Mouse (Mus musculus) adrenal gland (tissue): ENCODE measurements around the gene Dapk2.

Experiments used
- intact Hi-C: fragments of 180-260 bp; cut with DNase I; formaldehyde crosslinking; loops from one replicate; pipeline ENCODE4 v1.15.1; 2025

Gene Dapk2

DNA sequence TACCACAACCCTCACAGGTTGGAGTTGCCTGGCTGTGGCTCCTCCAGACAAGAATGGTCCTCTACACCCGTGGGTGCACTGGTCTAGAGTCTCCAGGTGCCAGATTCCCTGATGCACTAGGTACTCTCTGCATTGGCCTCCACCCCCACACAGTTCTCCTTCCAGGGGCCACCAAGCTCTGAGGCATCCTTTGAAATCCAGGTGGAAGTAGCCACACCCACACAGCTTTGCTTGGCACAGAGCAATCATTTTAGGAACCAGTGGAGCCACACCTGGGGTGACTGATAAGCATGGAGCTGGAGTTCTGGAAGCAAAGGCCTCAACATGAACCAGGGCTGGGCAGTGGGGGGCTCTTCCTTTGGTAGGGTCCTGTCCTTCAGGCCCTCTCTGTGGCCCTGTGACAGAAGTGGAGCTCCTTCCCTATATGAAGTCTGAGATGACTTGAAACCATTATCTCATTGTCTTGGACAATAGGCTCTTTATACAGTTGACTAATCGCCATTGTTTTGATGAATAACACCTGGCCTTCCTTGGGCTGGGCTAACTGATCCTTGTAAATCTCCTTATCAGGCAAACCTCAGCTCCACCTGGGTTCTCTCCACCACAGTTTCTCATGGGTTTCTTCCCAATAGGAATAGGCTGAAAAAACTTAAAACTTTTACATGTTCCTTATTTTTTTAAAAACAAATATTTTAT is 70.6 kb downstream of the Dapk2 start:
- intact Hi-C loops: no loop called here

DNA sequence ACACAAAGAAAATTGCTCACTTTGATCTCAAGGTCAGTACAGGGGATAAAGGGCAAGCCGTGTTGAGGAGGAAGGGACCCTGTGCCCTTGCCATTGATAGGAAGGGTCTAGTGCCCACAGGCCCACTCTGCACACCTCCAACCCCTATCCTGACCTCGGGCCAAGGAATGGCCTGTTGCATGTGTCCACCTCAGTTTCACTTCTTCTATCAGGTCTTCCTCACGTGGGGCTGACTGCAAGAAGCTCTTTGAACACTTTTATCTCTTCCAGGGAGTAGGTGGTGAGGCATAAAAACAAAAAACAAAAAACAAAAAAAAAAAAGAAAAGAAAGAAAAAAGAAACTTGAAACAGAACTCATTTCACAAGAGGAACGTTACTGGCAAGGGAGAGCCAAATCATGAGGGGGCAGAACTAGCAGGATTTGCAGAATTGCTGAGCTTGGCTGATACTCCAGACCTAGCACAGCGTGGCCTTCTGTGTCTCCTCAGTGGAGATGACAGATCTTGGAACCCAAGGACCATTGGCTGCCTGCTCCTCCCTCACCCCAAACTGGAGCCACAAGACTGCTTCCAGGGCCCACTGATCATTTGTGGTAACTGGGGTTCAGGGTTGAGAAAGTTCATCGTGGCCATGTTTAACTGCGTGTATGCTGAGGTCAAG is 73.9 kb downstream of the Dapk2 start:
- intact Hi-C loops: no loop called here

DNA sequence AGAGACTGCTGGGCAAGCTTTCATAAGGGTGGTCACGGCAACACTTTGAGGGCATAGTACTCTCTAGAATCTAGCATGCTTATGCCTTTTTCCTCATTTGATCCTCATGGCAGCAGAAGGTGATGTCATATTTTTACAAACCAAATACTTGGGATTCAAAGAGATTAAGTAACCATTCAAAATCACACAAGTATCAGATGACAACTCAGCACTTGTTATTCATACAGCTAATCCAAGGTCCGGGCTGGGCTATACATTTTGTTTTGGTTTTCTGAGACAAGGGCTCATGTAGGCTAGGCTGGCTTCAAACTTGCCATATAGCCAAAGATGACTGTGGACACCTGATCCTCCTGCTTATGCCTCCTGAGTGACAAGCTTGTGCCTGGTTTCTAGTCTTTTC is 78.6 kb downstream of the Dapk2 start:
- intact Hi-C loops: no loop called here

DNA sequence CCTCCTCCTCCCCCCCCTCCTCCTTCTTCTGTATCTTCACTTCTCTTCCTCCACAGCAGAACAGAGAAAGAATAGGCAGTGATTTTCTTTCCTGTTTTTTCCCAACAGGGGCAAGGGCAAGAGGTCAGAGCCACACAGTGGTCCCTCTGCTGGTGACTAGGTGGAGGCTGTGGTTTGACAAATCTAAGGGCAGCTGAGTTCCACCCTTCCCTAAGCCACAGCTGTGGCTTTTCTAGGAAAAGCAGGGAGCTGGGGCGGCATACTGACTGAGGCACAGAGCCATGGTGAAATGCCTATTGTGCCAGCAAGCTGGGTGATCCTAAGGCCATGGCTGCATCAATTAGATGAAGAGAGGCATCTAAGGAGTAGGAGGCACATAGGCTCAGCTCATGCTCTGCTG is 79.7 kb downstream of the Dapk2 start:
- intact Hi-C loops: no loop called here

DNA sequence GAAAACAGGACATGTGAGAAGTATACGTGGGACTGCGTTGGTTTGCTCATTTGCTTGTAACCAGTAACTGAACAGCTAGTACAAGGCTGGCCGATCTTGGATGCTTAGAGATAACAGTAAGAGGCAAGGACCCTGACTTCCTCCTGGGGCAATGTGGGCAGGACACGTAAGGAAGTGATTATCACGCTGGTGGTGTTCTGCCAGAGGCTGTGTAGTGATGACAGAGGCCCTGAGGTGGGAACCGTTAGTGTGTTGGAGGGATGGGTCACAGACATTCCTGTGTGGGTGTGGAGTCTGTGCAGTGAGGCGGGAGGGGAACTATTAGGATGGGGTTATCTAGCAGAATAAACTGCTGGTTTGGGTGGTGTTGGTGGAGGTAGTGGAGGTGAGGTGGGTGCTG is 81.2 kb downstream of the Dapk2 start:
- intact Hi-C loops: no loop called here

DNA sequence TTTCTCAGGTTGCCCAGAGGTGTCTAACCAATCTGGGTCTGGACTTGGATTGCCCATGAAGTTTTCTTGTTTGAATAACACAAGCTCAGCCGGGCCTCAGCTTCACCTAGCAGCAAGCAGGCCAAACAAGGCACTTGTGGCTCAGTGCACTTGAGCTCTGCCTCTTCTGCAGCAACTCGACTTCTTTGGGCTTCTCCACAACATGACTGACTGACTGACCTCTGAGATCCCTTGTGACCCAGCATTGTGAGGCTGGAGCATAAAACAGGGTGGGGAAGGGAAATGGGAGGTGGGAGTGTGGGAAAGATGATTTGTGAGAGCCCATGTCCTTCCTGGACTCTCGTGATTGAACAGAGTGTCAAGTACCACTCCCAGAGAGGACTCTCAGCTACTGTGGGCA is 81.7 kb downstream of the Dapk2 start:
- intact Hi-C loops: no loop called here

DNA sequence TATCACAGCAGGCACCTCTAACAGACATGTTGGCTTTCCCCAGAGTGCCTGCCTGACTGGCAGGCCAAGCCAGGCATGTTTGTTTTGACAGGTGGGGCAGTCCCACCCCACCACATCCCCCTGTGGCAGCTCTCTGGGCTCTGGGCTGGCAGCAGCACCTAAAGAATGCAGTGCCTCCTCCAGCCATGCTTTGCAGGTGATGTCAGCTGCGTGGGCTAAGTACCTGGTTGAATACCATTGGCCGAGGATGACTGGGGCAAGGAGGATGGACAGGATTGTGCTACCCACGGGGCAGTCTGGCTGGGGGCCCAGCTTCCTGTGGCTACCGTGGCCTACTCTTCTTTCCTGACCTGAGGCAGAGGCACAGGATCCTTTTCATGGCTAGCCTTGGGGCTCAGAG is 82.5 kb downstream of the Dapk2 start:
- intact Hi-C loops: no loop called here

DNA sequence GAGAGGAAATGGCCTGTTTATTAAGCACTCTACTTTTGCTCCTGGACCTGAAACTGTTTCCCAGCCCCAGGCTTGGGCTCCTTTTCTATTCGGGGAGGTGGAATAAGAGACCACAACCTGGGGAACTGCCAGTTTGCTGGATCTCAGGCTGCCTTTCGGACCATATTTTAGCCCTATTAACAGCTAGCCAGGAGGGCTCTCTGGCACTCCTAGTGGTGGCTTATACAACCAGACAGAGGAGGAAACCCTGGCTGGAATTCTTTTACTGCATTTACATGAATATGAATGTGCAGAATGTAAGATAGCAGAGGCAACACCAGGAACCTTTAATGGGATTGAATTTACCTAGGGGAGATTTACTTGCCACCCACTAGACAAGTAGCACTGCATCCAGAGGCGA is 83.0 kb downstream of the Dapk2 start:
- intact Hi-C loops: no loop called here

DNA sequence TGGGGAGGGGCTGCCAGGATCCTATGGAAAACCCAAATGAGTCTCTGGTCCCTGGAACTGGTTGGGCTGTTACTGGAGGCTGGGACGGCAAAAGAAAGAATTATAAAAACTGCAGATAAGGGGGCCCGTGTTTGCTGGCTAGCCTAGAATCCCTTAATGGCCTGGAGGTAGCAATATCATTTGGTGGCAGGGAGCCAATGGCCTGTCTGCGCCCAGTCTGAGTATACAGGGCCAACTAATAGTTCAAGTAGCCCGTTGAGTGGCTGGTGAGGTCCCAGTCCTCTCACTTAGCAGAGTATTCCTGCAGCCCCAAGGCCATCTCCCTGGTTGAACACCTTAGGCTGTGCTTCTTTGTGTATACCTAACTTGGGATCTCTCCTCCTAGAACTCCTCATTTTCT is 83.7 kb downstream of the Dapk2 start:
- intact Hi-C loops: no loop called here

DNA sequence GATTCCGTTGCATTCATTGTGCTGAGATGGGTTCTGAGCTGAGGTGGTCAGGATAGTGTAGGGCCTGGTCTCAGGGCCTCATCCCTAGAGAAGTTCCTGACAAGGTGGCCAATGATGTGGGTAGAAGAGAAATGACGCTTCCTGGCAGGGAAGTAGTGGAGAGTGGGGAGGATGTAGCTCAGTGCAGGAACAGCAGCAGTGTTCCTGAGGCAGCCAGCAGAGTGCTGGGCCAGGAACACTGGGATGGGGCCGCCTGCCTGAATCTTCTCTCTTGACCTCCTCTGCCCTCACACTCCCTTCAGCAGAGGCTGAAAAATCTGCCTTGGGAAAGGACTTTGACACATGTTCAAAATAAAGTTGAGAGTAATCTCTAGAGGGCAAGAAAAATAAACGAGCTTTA is 85.2 kb downstream of the Dapk2 start:
- intact Hi-C loops: no loop called here

DNA sequence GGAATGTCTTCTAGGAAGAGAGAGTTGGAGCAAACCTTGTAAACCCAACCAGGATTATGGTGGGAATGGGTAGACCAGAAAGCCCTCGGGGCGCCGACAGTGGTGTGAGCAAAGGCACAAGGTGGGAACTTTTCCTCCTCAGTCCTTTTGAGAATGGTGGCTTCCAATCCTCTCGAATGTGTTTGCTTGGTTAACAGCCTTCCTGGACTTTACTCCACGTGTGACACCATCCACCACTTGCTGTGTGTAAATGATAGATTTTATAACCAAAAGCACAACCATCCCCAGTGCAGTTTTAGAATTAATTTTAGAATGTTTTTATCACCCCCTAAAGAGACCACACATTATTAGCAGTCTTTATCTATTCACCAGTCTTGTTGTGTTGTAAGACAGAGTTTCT is 86.1 kb downstream of the Dapk2 start:
- intact Hi-C loops: no loop called here

DNA sequence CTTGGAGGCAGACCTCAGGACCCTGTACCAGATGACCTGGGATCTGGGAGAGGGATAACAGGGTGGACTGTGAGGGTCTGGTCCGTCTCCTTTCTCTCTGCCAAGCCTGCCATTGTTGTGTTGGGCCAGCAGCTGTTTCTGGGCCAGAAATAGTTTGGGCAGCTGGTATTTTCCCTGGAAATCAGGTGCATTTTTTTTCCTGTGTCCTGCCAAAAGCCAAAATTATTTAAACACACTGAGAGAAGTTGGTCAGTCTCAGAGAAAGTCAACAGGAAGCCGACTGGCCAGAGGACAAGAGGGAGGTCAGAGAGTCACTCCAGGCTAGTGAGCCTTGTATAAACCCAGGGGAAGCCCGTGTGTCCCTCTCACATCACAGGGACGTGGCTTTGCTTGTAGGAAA is 87.7 kb downstream of the Dapk2 start:
- intact Hi-C loops: no loop called here

DNA sequence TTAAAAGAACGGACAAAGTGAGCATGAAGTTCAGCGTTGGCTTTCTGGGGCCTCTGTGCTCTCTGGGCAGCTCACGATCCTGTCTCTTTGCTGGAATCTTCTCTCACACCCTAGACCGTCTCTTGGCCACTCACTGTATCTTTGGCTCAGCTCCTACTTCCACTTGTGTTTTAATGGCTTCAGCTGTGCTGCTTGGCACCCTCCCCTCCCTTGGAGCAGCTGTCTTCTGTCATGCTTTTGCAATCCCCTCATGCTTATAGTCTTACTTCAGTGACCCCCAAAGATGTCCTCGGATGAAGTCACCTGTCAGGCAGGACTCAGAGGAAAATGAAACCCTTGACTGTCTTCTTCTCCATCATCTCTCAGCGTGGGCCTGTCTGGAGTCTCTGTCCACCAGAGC is 91.3 kb downstream of the Dapk2 start:
- intact Hi-C loops: no loop called here

DNA sequence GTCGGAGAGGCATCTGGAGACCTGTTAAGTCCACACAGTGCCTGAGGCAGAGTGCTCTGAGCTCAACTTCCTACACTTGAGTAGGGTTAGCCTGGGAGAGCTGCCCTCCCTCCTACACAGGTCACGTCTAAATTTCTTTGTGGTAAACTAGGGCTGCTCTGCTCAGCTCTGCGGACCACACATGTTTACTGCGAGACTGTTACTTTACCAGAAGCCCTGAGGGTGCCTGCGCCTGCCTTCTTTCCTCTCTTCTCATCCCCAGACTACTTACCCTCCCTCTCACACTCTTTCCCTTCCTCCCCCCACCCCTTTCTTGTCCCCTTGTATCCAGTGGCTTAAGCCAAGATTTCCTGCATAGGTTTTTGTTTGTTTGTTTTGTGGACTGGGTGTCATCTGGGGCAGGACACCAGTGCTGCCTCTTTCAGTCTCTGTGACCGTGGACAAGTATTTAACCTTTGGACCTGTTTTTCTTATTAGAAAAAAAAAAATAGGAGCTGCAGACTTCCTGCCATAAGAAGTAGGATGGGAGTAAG is 93.2 kb downstream of the Dapk2 start:
- intact Hi-C loops: no loop called here

DNA sequence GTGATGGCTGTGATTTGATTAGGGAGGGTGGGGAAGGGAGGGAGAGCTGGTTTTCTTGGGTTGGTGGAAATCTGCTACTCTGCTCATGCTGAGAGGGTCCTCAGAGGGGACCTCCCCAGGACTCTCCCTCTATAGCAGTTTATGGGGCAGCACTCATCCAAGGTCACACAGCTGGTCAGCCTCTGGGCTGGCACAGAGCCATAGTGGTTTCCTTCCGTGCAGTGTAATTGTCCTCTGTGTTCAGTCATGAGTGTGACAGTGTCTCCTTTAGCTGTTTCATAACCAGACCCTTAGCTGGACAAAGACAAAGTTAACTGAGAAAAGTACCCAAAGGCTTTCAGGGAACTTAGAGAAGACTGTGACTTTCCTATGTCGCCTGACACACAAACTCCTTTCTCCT is 103.7 kb downstream of the Dapk2 start:
- intact Hi-C loops: no loop called here

DNA sequence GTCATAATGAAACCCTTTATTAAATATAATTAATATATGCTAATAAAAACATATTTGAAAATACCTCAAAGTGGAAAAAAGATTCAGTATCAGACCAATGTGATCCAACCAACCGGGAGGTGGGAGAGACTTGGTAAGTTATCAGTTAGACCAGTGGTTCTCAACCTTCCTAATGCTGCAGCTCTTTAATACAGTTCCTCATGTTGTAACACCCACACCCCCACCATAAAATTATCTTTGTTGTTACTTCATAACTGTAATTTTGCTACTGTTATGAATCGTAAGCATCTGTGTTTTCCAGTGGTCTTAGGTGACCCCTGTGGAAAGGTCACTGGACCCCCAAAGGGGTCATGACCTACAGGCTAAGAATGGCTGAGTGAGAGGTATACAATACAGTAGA is 105.7 kb downstream of the Dapk2 start:
- intact Hi-C loops: no loop called here

DNA sequence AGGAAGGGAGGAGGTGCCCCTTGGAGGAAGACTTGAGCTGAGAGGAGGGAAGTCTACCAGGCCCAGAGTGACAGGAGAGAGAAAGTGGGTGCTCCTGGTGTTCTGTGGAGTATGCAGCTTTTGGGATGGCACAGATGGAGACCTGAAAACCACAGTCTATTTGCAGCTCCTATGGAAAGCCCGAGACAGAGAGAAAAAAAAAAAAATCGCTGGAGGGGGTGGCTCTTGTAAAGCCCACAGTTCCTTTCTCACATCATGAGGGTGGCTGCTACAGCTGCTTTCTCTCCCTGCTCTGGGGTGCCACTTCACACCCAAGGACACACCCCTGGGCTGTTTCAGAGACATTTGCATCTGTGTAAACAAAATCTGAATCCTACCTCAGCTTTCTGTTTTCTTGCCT is 107.6 kb downstream of the Dapk2 start:
- intact Hi-C loops: no loop called here

DNA sequence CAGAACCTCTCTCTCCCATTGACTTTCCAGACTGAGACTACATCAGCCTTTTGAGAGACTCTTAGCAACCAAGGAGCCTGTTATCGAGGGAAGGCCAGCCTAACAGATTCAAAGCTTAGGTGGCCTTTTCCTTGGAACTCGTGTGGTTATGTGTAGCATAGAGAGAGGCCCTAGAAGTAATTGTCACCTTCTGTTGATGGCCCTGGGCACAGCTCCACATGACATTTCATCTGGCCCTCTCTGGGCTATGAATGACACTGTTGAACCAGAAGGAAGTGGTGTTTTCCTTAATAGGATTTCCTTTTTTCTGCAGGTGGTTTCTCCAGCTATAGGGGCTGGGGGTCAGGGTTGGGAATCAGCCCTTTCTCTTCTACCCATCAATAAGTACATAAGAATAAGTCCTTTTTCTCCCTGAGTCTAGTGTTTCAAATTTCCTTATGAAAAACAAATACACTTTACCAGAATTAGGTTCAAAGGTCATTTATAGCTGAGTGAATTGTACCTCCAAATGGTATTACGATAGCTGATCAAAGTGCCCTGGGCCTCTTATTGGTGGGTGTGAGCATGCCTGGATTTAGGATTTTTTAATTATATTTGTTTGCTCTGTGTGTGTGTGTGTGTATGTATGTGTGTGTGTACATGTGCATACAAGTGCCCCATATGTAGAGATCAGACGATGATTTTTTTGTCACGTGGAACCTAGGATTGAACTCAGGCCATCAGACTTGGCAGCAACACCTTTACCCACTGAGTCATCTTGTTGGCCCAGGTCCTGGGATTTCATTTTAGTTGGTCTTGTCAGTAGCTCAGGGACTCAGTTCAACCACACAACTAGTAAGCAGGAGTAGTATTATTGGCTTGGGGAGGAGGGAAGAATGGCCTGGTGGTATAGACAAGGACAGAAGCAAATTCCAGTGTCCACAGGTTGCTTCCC is 108.5 kb downstream of the Dapk2 start:
- intact Hi-C loops: no loop called here

DNA sequence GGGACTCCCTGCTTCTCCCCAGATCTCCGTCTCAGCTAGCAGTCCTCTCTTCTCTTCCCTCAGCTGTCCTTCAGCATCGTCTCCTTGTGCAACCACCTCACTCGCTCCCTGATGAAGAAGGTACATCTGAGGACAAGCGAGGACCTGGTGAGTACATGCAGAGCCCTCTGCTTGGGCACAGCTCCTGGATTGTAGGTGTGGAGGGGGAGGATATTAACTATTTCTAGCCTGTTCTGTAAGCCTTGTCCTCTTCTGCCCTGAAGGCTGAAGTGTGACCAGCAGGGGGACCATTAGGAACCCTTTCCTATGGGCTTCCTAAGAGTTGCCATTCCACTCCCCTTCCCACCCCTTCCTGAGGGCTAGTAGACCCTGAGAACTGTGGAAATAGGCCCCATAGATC is 110.8 kb downstream of the Dapk2 start:
- intact Hi-C loops: no loop called here

DNA sequence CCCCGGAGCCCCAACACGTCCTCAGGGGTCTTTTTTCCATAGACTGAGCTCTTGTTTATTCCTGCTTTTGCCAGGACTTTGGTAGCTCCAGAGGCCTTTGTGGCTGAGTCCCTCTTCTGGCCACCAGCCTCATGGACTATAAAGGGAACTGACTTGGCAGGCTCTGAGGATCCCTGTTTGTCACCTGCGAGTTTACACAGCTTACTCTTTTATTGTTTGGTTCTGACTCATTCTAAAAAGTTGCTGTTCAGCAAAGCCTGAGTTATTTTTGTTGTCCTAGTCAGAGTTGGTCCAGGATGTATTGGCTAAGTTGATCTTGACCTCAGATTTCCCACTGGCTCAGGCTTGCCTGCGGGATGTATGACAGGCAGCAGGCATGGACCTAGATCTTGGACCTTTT is 112.0 kb downstream of the Dapk2 start:
- intact Hi-C loops: no loop called here

DNA sequence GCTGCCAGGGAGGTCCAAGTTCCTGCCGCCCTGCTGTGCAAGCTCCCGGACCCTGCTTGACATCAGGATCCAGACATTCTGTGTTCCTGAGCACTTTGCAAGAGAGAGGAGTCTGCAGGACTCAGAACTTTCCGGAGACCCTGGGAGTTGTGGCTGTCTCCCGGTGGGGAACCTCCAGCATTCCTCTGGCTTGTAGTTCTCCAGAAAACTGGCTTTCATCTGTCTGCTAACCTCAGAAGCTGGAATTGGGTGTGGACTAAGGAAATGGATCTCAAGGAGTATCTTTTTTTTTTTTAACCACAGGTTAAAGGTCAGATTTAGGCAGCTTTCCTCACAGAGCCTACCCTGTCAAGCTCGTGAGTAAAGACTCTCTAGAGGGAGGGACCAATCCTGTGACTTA is 113.7 kb downstream of the Dapk2 start:
- intact Hi-C loops: no loop called here

DNA sequence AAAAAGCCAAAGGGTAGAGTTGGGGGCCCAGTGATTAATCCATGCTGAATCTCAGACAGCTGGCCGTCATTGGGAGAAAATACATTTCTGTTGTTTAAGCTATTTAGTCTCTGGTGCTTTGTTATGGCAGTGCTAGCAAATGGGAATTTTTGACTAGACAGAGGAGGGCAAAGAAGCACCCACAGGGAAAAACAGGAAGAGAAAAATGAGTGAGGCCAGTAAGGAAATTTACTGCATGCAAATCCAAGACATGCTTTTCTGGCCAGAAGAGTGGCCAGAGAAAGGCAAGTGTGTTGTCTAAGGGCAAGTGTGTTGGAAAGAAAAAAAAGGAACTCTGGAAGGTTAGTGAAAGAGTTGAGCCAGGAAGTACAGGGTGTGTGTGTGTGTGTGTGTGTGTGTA is 115.6 kb downstream of the Dapk2 start:
- intact Hi-C loops: no loop called here
